ENCODE assay signal across 9 mouse cellular contexts in genomic region chr6:35251807-35252476, GRCm38 (mm10). TPM values are rescaled to one million over a fixed set of nuclear protein-coding genes. Genes with fewer than 3 reads are reported as not detected.
A peak's percentile ranks its signal among the peaks of the same experiment; 100 is the strongest.
DNase-seq lines count a peak whose midpoint lies in the region; ATAC-seq and TF ChIP-seq lines count a peak whose summit lies in the region.
"Had no signal": no experiment of that assay in that cellular context is flagged by ENCODE, and none has a peak within 500 bp of the region (broad histone marks: within the 10 kb centered on the region; RNA-seq: fewer than 3 reads in every experiment).

No protein-coding gene starts in this region.

- 0 out of 2 replicates have a peak overlapping the region, but pooled peaks have one; percentile 10 for H3K4me2 ChIP-seq in heart, postnatal 0 days (ENCODE audit: low read depth, low read length)
- H3K4me2 ChIP-seq in forebrain, postnatal 0 days (ENCODE audit: low read depth): peak overlapping the region; percentile 57
- peak overlapping the region; percentile 82; the same call in 1 of the 2 replicates for H3K4me2 ChIP-seq in midbrain, embryonic 11.5 days

- TF ChIP-seq POLR2A in MEL (IDR thresholded peaks at IDR 0.05; ENCODE audit: control insufficient read depth in 1 of 2, insufficient read depth in 1 of 2, low read depth in 1 of 2, low read length in 2 of 2, poor library complexity in 1 of 2): no peak

- H3K4me3 ChIP-seq in heart, postnatal 0 days (ENCODE audit: low read depth, low read length): no peak overlapping the region
- H3K4me3 ChIP-seq in MEL (ENCODE audit: control insufficient read depth in 1 of 2, insufficient read depth in 1 of 2, low read depth in 2 of 2, low read length in 2 of 2): peak overlapping the region; percentile 64 to 75
- H3K4me3 ChIP-seq in forebrain, postnatal 0 days (ENCODE audit: low read depth, low read length): peak overlapping the region; percentile 77
- peak overlapping the region; percentile 73 for H3K4me3 ChIP-seq in midbrain, embryonic 11.5 days (ENCODE audit: low read depth, low read length)

- H3K4me1 ChIP-seq in heart, postnatal 0 days (ENCODE audit: control insufficient read depth, insufficient read depth): peaks cover 36% of the 10 kb centered on the region
- peaks cover 26 to 29% of the 10 kb centered on the region in 2 experiments for H3K4me1 ChIP-seq in MEL (ENCODE audit: control insufficient read depth in 1 of 2, insufficient read depth in 2 of 2, low read length in 2 of 2)
- peaks cover 10% of the 10 kb centered on the region for H3K4me1 ChIP-seq in forebrain, postnatal 0 days (ENCODE audit: insufficient read depth)
- peaks cover 22% of the 10 kb centered on the region for H3K4me1 ChIP-seq in midbrain, embryonic 11.5 days (ENCODE audit: control insufficient read depth, insufficient read depth, low read length)

- TF ChIP-seq EP300 in heart, postnatal 0 days (IDR thresholded peaks at IDR 0.05; ENCODE audit: low read depth): no peak
- no peak for TF ChIP-seq EP300 in MEL (IDR thresholded peaks at IDR 0.05; ENCODE audit: low read depth in 1 of 2, low read length in 2 of 2)

- H3K9me3 ChIP-seq in heart, postnatal 0 days (replicated peaks; ENCODE audit: control insufficient read depth, low read length): no peaks in the 10 kb centered on the region
- H3K9me3 ChIP-seq in MEL (replicated peaks; ENCODE audit: insufficient read depth, low read length): no peaks in the 10 kb centered on the region
- H3K9me3 ChIP-seq in forebrain, postnatal 0 days (ENCODE audit: low read length): no peaks in the 10 kb centered on the region
- no peaks in the 10 kb centered on the region for H3K9me3 ChIP-seq in midbrain, embryonic 11.5 days (ENCODE audit: control insufficient read depth, low read length)

- H3K36me3 ChIP-seq in heart, postnatal 0 days (replicated peaks; ENCODE audit: control insufficient read depth, insufficient read depth, low read length): peaks cover 3% of the 10 kb centered on the region; the same call in 1 of the 2 replicates
- peaks cover 3 to 31% of the 10 kb centered on the region in 2 experiments; a peak in 3 of 4 replicates for H3K36me3 ChIP-seq in MEL (ENCODE audit: control insufficient read depth in 1 of 2, insufficient read depth in 2 of 2, low read length in 2 of 2)
- H3K36me3 ChIP-seq in forebrain, postnatal 0 days (ENCODE audit: insufficient read depth): peaks cover 3% of the 10 kb centered on the region
- no peaks in the 10 kb centered on the region for H3K36me3 ChIP-seq in midbrain, embryonic 11.5 days (ENCODE audit: control insufficient read depth, insufficient read depth, low read length)

- no peak for ATAC-seq in heart, postnatal 0 days (ENCODE audit: insufficient read depth, low read depth)
- peak; percentile 45 for ATAC-seq in forebrain, postnatal 0 days
- ATAC-seq in midbrain, embryonic 11.5 days (ENCODE audit: low FRiP score): no peak; the same call in 1 of the 2 replicates
- ATAC-seq in CD4-positive, CD25-positive, alpha-beta regulatory T cell, adult 4 months: no peak

- 0 out of 2 replicates have a peak overlapping the region, but pooled peaks have one; percentile 76 for H3K9ac ChIP-seq in heart, postnatal 0 days (replicated peaks; ENCODE audit: low read depth, low read length)
- peak overlapping the region; percentile 84 for H3K9ac ChIP-seq in MEL (ENCODE audit: control insufficient read depth, low read depth, low read length, poor library complexity, severe bottlenecking)
- peak overlapping the region; percentile 65 for H3K9ac ChIP-seq in forebrain, postnatal 0 days
- peak overlapping the region; percentile 41; the same call in 1 of the 2 replicates for H3K9ac ChIP-seq in midbrain, embryonic 11.5 days (ENCODE audit: low read length)

- 62% methylated on average over 17 of the region's 17 CpGs for WGBS in heart, postnatal 0 days
- WGBS in forebrain, postnatal 0 days: 68% methylated on average over 17 of the region's 17 CpGs
- WGBS in midbrain, embryonic 11.5 days: 68% methylated on average over 17 of the region's 17 CpGs

- no peaks in the 10 kb centered on the region for H3K27me3 ChIP-seq in heart, postnatal 0 days (ENCODE audit: control insufficient read depth, insufficient read depth, low read length)
- no peaks in the 10 kb centered on the region for H3K27me3 ChIP-seq in MEL (ENCODE audit: control insufficient read depth in 1 of 2, insufficient read depth in 2 of 2, low read length in 2 of 2)
- no peaks in the 10 kb centered on the region for H3K27me3 ChIP-seq in forebrain, postnatal 0 days (ENCODE audit: insufficient read depth, low read length)
- H3K27me3 ChIP-seq in midbrain, embryonic 11.5 days (ENCODE audit: control insufficient read depth, insufficient read depth, low read length): no peaks in the 10 kb centered on the region

- peaks cover 7% of the 10 kb centered on the region; the same call in 1 of the 2 replicates for H3K79me2 ChIP-seq in MEL (ENCODE audit: control insufficient read depth, insufficient read depth, low read length, poor library complexity)

- no peak for TF ChIP-seq RAD21 in MEL (IDR thresholded peaks at IDR 0.05; ENCODE audit: low read depth, low read length)

- peak overlapping the region; percentile 94; the same call in 1 of the 2 replicates for H3K27ac ChIP-seq in heart, postnatal 0 days (ENCODE audit: low read depth)
- peak overlapping the region; percentile 77 for H3K27ac ChIP-seq in MEL (ENCODE audit: control insufficient read depth, low read depth, low read length)
- no peak overlapping the region for H3K27ac ChIP-seq in forebrain, postnatal 0 days (ENCODE audit: low read depth, low read length)
- H3K27ac ChIP-seq in midbrain, embryonic 11.5 days (ENCODE audit: low read depth, low read length): no peak overlapping the region

- no peak for DNase-seq in heart, postnatal 0 days (ENCODE audit: low spot score)
- no peak for DNase-seq in heart, adult 8-10 months (ENCODE audit: low spot score)
- DNase-seq in MEL (ENCODE audit: low read depth, low spot score): peak; percentile 76
- no peak for DNase-seq in forebrain, postnatal 0 days
- no peak for DNase-seq in midbrain, embryonic 11.5 days (ENCODE audit: low spot score, missing footprints)
- no peak for DNase-seq in right cerebral cortex, postnatal 14 days
- DNase-seq in layer of hippocampus, postnatal 36 days: no peak

- TF ChIP-seq CTCF in heart, postnatal 0 days (IDR thresholded peaks at IDR 0.05; ENCODE audit: low read depth): no peak
- TF ChIP-seq CTCF in MEL (IDR thresholded peaks at IDR 0.05 in 2 of 3, conservative IDR thresholded peaks at IDR 0.05 in 1 of 3; ENCODE audit: control insufficient read depth in 1 of 3, insufficient read depth in 1 of 3, low read depth in 2 of 3, low read length in 3 of 3, poor library complexity in 1 of 3, severe bottlenecking in 1 of 3): no peak
- no peak for TF ChIP-seq CTCF in forebrain, postnatal 0 days (IDR thresholded peaks at IDR 0.05; ENCODE audit: low read depth)

TF ChIP-seq in MEL, 35 proteins besides CTCF, POLR2A, EP300 and RAD21:
- TF ChIP-seq SMC3 (IDR thresholded peaks at IDR 0.05; ENCODE audit: low read depth, low read length) (no peak), ZMIZ1 (IDR thresholded peaks at IDR 0.05; ENCODE audit: low read depth, low read length) (no peak), ZKSCAN1 (IDR thresholded peaks at IDR 0.05; ENCODE audit: low read depth, low read length) (peak; percentile 91), USF1 (IDR thresholded peaks at IDR 0.05; ENCODE audit: low read depth, low read length) (peak; percentile 77), BHLHE40 (IDR thresholded peaks at IDR 0.05; ENCODE audit: borderline replicate concordance, low read depth, low read length) (no peak), CHD2 (IDR thresholded peaks at IDR 0.05; ENCODE audit: low read length) (no peak), TAL1 (IDR thresholded peaks at IDR 0.05; ENCODE audit: low read length) (no peak), GATA1 (IDR thresholded peaks at IDR 0.05; ENCODE audit: low read depth, low read length) (0 out of 2 replicates have a peak, but pooled peaks have one; percentile 8), ETS1 (IDR thresholded peaks at IDR 0.05; ENCODE audit: low read depth, low read length) (0 out of 2 replicates have a peak, but pooled peaks have one; percentile 19), HCFC1 (IDR thresholded peaks at IDR 0.05; ENCODE audit: low read depth, low read length) (no peak), ELF1 (IDR thresholded peaks at IDR 0.05; ENCODE audit: low read depth, low read length) (0 out of 2 replicates have a peak, but pooled peaks have one; percentile 21), MAX (IDR thresholded peaks at IDR 0.05; ENCODE audit: low read length) (peak; percentile 34; the same call in 1 of the 2 replicates), TCF12 (IDR thresholded peaks at IDR 0.05; ENCODE audit: low read depth, low read length) (no peak), TBP (IDR thresholded peaks at IDR 0.05; ENCODE audit: low read depth, low read length) (peak; percentile 46; the same call in 1 of the 2 replicates), MAFK (IDR thresholded peaks at IDR 0.05; ENCODE audit: borderline replicate concordance, low read depth, low read length) (no peak), MYC (IDR thresholded peaks at IDR 0.05; ENCODE audit: low read depth, low read length) (no peak)

RNA-seq across cellular contexts. Expression of gene Slc13a4, which starts 56.0 kb away (rescaled TPM):
- 0.11 TPM in 1 of 2 replicates, not detected in the other for total RNA-seq in heart, postnatal 0 days (2014; rRNA removed; ENCODE audit: low replicate concordance)
- 0.22 TPM in 2 replicates for polyA plus RNA-seq in heart, postnatal 0 days (2015; fragmentation: Nextera tagmentation; extraction: Ambion mirVana)
- under 1 TPM in 2 of 4 experiments, not detected in 2; 0.14 to 0.37 TPM for total RNA-seq in heart, adult 8-10 months (2022)
- total RNA-seq in MEL (2012; rRNA removed): not detected in 2 replicates
- under 1 TPM in 1 of 2 experiments, not detected in 1; 0.14 TPM for polyA plus RNA-seq in MEL (2012; ENCODE audit: insufficient read depth in 1 of 2, insufficient read length in 2 of 2, low read depth in 1 of 2, low replicate concordance in 2 of 2, missing spikeins in 1 of 2)
- 11.2 and 17.8 TPM in 2 replicates for total RNA-seq in forebrain, postnatal 0 days (2014; rRNA removed)
- 13.3 and 14.3 TPM in 2 replicates for polyA plus RNA-seq in forebrain, postnatal 0 days (2015; fragmentation: Nextera tagmentation; extraction: Ambion mirVana)
- 0.19 and 0.29 TPM in 2 replicates for polyA plus RNA-seq in midbrain, embryonic 11.5 days (2014; fragmentation: Nextera tagmentation; extraction: Ambion mirVana)
- 1 to 10 TPM; 2.7 to 6.0 TPM for total RNA-seq in layer of hippocampus, postnatal 36 days (2021)
- under 1 TPM in 1 of 2 experiments, not detected in 1; 0.15 TPM for polyA plus RNA-seq in CD4-positive, CD25-positive, alpha-beta regulatory T cell, adult 4 months (2017; shearing (Covaris generic))
- total RNA-seq: gastrocnemius, adult 8-10 months had no signal

Comparison
In these comparisons a context has a peak if more than half of its experiments do, and no peak if none do; other contexts are left out.
1. H3K27ac ChIP-seq: peak in heart, postnatal 0 days (single experiment) and MEL (single experiment); none in forebrain, postnatal 0 days (single experiment) and midbrain, embryonic 11.5 days (single experiment).
2. H3K4me2 ChIP-seq: peak in every context shown above with its lines; median percentile 82 in midbrain, embryonic 11.5 days; 57 in forebrain, postnatal 0 days; 10 in heart, postnatal 0 days.
3. Peak in every context shown above with its lines, with median percentiles within 50 percentile points of each other: H3K9ac ChIP-seq.